Mouse (Mus musculus) thymus, adult 18-20 months (tissue): ENCODE measurements around the gene Trip10.

Experiments
- DNase-seq, 2 experiments: peaks; one replicate each; pipeline ENCODE4 v3.0.0; 2022; ENCODE audit warnings: mixed read lengths in 2 of 2

Gene Trip10

GRCm38 (mm10) chr17:57292968-57293367, 43.7 kb downstream of the Trip10 start:
- DNase-seq: no peak

DNA sequence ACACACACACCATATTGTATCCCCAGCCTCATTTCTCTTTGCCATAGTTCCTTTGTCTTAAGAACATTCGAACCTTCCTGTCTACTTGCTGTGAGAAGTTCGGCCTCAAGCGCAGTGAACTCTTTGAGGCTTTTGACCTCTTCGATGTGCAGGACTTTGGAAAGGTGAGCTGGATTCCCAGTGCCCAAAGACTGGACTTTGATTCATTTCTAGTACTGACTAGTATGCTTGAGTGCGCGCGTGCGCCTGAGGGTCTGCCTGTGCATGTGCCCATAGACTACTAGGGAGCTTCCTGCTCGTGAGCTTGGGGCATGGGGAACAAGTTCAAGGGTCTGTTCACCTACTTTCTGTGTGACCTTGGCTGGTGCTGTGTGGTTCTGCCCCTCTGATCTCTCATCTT, 46.7 kb downstream of the Trip10 start:
- no peak for DNase-seq

- DNase-seq: no peak
These were observed 47.8 kb downstream of the Trip10 start for GRCm38 (mm10) chr17:57297040-57297439.

- no peak for DNase-seq
These were observed 56.3 kb downstream of the Trip10 start for GRCm38 (mm10) chr17:57305593-57305992.

DNA sequence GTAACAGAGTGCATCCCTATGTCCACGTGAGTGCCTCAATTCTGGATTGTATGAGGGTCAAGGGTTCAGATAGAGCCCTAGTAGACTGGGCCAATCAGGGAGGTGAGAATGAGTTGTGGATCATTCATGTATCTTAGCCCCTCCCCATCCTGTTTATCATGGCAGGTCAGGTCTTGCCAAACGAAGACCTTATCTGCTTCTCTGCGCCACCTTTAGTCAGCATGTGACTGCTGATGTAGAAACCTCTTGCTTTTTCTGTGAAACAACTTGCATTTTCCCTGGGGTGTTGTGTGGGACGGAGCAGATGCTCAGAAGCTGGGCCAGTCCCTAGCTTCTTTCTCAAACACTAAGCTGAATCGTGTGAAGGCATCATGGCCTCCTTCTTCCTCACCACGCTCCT, 57.8 kb downstream of the Trip10 start:
- no peak for DNase-seq

GRCm38 (mm10) chr17:57311801-57312200, 62.5 kb downstream of the Trip10 start:
- no peak for DNase-seq
